Comparison of ENCODE assay signal across 11 mouse cellular contexts in genomic region chr2:144133806-144134574, GRCm38 (mm10).
DNase-seq lines count a peak whose midpoint lies in the region; ATAC-seq and TF ChIP-seq lines count a peak whose summit lies in the region.
"Had no signal": no experiment of that assay in that cellular context is flagged by ENCODE, and none has a peak within 500 bp of the region (broad histone marks: within the 10 kb centered on the region; RNA-seq: fewer than 3 reads in every experiment).

No protein-coding gene starts in this region.

- H3K27me3 ChIP-seq in hindbrain, embryonic 10.5 days (ENCODE audit: insufficient read depth, poor library complexity, severe bottlenecking): no peaks in the 10 kb centered on the region
- H3K27me3 ChIP-seq in hindbrain, embryonic 16.5 days (replicated peaks; ENCODE audit: control insufficient read depth, insufficient read depth, low read length): no peaks in the 10 kb centered on the region
- H3K27me3 ChIP-seq in intestine, embryonic 16.5 days (replicated peaks; ENCODE audit: control insufficient read depth, insufficient read depth, low read length): no peaks in the 10 kb centered on the region
- H3K27me3 ChIP-seq in stomach, postnatal 0 days (ENCODE audit: control insufficient read depth, insufficient read depth, low read length): no peaks in the 10 kb centered on the region
- H3K27me3 ChIP-seq in forebrain, embryonic 12.5 days: peaks cover 37% of the 10 kb centered on the region
- H3K27me3 ChIP-seq: liver, embryonic 12.5 days; midbrain, embryonic 15.5 days had no signal

- no peaks in the 10 kb centered on the region for H3K36me3 ChIP-seq in hindbrain, embryonic 10.5 days
- no peaks in the 10 kb centered on the region for H3K36me3 ChIP-seq in hindbrain, embryonic 16.5 days (ENCODE audit: control insufficient read depth, insufficient read depth, low read length)
- H3K36me3 ChIP-seq in intestine, embryonic 16.5 days (ENCODE audit: control insufficient read depth, insufficient read depth, low read length): no peaks in the 10 kb centered on the region
- no peaks in the 10 kb centered on the region for H3K36me3 ChIP-seq in stomach, postnatal 0 days (ENCODE audit: control insufficient read depth, insufficient read depth, low read length)
- no peaks in the 10 kb centered on the region for H3K36me3 ChIP-seq in forebrain, embryonic 12.5 days (replicated peaks)
- H3K36me3 ChIP-seq: liver, embryonic 12.5 days; midbrain, embryonic 15.5 days had no signal

- no peak for TF ChIP-seq CTCF in stomach, postnatal 0 days (IDR thresholded peaks at IDR 0.05; ENCODE audit: low read depth)

- no peak for TF ChIP-seq EP300 in stomach, postnatal 0 days (optimal IDR thresholded peaks at IDR 0.05)

- no peak for DNase-seq in hindbrain, embryonic 10.5 days (ENCODE audit: low spot score)
- peak; percentile 23 for DNase-seq in urinary bladder, postnatal 14 days (ENCODE audit: low spot score)
- DNase-seq in urinary bladder, postnatal 25 days (ENCODE audit: low spot score): no peak
- peak; percentile 37 for DNase-seq in stomach, postnatal 0 days (ENCODE audit: low spot score)
- DNase-seq in thymus, postnatal 14 days: no peak
- DNase-seq: forebrain, postnatal 0 days had no signal

- H3K4me3 ChIP-seq in hindbrain, embryonic 10.5 days: no peak overlapping the region
- H3K4me3 ChIP-seq in hindbrain, embryonic 16.5 days (ENCODE audit: low read length): no peak overlapping the region
- no peak overlapping the region for H3K4me3 ChIP-seq in intestine, embryonic 16.5 days (ENCODE audit: low read length)
- no peak overlapping the region for H3K4me3 ChIP-seq in stomach, postnatal 0 days (ENCODE audit: low read depth, low read length)
- H3K4me3 ChIP-seq in forebrain, embryonic 12.5 days (replicated peaks): no peak overlapping the region
- H3K4me3 ChIP-seq: liver, embryonic 12.5 days; midbrain, embryonic 15.5 days had no signal

- ATAC-seq in hindbrain, embryonic 16.5 days: no peak
- peak; percentile 87 for ATAC-seq in intestine, embryonic 16.5 days
- ATAC-seq in stomach, postnatal 0 days (ENCODE audit: low FRiP score, low TSS enrichment): peak; percentile 41; the same call in 1 of the 2 replicates
- no peak for ATAC-seq in forebrain, embryonic 12.5 days (ENCODE audit: low FRiP score)
- ATAC-seq: liver, embryonic 12.5 days; midbrain, embryonic 15.5 days had no signal

- peak overlapping the region; percentile 56 for H3K27ac ChIP-seq in hindbrain, embryonic 10.5 days
- H3K27ac ChIP-seq in hindbrain, embryonic 16.5 days (ENCODE audit: low read depth, low read length): no peak overlapping the region
- peak overlapping the region; percentile 49 for H3K27ac ChIP-seq in intestine, embryonic 16.5 days (ENCODE audit: low read length)
- peak overlapping the region; percentile 77 for H3K27ac ChIP-seq in stomach, postnatal 0 days (replicated peaks)
- no peak overlapping the region for H3K27ac ChIP-seq in forebrain, embryonic 12.5 days
- H3K27ac ChIP-seq: liver, embryonic 12.5 days; midbrain, embryonic 15.5 days had no signal

- no peak overlapping the region for H3K4me2 ChIP-seq in hindbrain, embryonic 16.5 days (ENCODE audit: low read length)
- H3K4me2 ChIP-seq in intestine, embryonic 16.5 days (ENCODE audit: low read depth, low read length): no peak overlapping the region
- no peak overlapping the region for H3K4me2 ChIP-seq in stomach, postnatal 0 days (replicated peaks; ENCODE audit: low read depth)
- no peak overlapping the region for H3K4me2 ChIP-seq in forebrain, embryonic 12.5 days
- H3K4me2 ChIP-seq: liver, embryonic 12.5 days; midbrain, embryonic 15.5 days had no signal

- WGBS in hindbrain, embryonic 10.5 days: 65% methylated on average over 14 of the region's 14 CpGs
- WGBS in hindbrain, embryonic 16.5 days: 66% methylated on average over 14 of the region's 14 CpGs
- 39% methylated on average over 14 of the region's 14 CpGs for WGBS in intestine, embryonic 16.5 days
- 27% methylated on average over 14 of the region's 14 CpGs for WGBS in stomach, postnatal 0 days
- WGBS in forebrain, embryonic 12.5 days: 65% methylated on average over 14 of the region's 14 CpGs

- H3K4me1 ChIP-seq in hindbrain, embryonic 10.5 days (replicated peaks): peaks cover 10% of the 10 kb centered on the region
- no peaks in the 10 kb centered on the region for H3K4me1 ChIP-seq in hindbrain, embryonic 16.5 days (ENCODE audit: control insufficient read depth, insufficient read depth, low read depth, low read length)
- peaks cover 13% of the 10 kb centered on the region for H3K4me1 ChIP-seq in intestine, embryonic 16.5 days (ENCODE audit: control insufficient read depth, insufficient read depth, low read length)
- H3K4me1 ChIP-seq in stomach, postnatal 0 days (replicated peaks; ENCODE audit: control insufficient read depth, insufficient read depth): peaks cover 2% of the 10 kb centered on the region; the same call in 1 of the 2 replicates
- H3K4me1 ChIP-seq in forebrain, embryonic 12.5 days: no peaks in the 10 kb centered on the region
- H3K4me1 ChIP-seq: midbrain, embryonic 15.5 days had no signal

- no peak overlapping the region for H3K9ac ChIP-seq in hindbrain, embryonic 16.5 days (ENCODE audit: low read depth, low read length)
- H3K9ac ChIP-seq in intestine, embryonic 16.5 days (ENCODE audit: low read depth, low read length): peak overlapping the region; percentile 9
- no peak overlapping the region for H3K9ac ChIP-seq in stomach, postnatal 0 days (ENCODE audit: low read length)
- H3K9ac ChIP-seq in forebrain, embryonic 12.5 days: no peak overlapping the region
- H3K9ac ChIP-seq: forebrain, postnatal 0 days; liver, embryonic 12.5 days; midbrain, embryonic 15.5 days had no signal

- 0 out of 2 replicates have a peak, but pooled peaks cover 2% of the 10 kb centered on the region for H3K9me3 ChIP-seq in hindbrain, embryonic 10.5 days
- H3K9me3 ChIP-seq in hindbrain, embryonic 16.5 days (ENCODE audit: control insufficient read depth, low read length): no peaks in the 10 kb centered on the region
- peaks cover 4% of the 10 kb centered on the region; the same call in 1 of the 2 replicates for H3K9me3 ChIP-seq in intestine, embryonic 16.5 days (ENCODE audit: control insufficient read depth, low read length)
- H3K9me3 ChIP-seq in stomach, postnatal 0 days (ENCODE audit: control insufficient read depth, low read length): no peaks in the 10 kb centered on the region
- no peaks in the 10 kb centered on the region for H3K9me3 ChIP-seq in forebrain, embryonic 12.5 days
- H3K9me3 ChIP-seq: liver, embryonic 12.5 days; midbrain, embryonic 15.5 days had no signal

Comparison
In these comparisons a context has a peak if more than half of its experiments do, and no peak if none do; other contexts are left out.
1. DNase-seq: peak in urinary bladder, postnatal 14 days (single experiment) and stomach, postnatal 0 days (single experiment); none in hindbrain, embryonic 10.5 days (single experiment), urinary bladder, postnatal 25 days (single experiment) and thymus, postnatal 14 days (single experiment).
2. H3K27ac ChIP-seq: peak in hindbrain, embryonic 10.5 days (single experiment), intestine, embryonic 16.5 days (single experiment) and stomach, postnatal 0 days (single experiment); none in hindbrain, embryonic 16.5 days (single experiment) and forebrain, embryonic 12.5 days (single experiment).
3. ATAC-seq: peak in intestine, embryonic 16.5 days (single experiment) and stomach, postnatal 0 days (single experiment); none in hindbrain, embryonic 16.5 days (single experiment) and forebrain, embryonic 12.5 days (single experiment).